Mouse (Mus musculus) embryonic facial prominence, embryonic 12.5 days (tissue): ENCODE data around the gene Ypel2. TPM values are rescaled to one million over a fixed set of nuclear protein-coding genes. Genes with fewer than 3 reads are reported as not detected.

Experiments used
- ATAC-seq: fragments of 200-750 bp; cut with Nextera tagmentation; 2 replicates; pipeline ENCODE4 v1.8.0; 2017; ENCODE audit not compliant: insufficient number of reproducible peaks, insufficient read depth, low FRiP score, low TSS enrichment
- H3K27ac ChIP-seq: fragments of 300-500 bp; sonication (generic); 2 replicates; pipeline ENCODE4 v1.5.1; 2016; ENCODE audit warnings: mild to moderate bottlenecking
- H3K27me3 ChIP-seq: fragments of 300-500 bp; sonication (generic); 2 replicates; pipeline ENCODE4 v1.6.1; 2016; ENCODE audit warnings: mild to moderate bottlenecking, moderate library complexity
- H3K36me3 ChIP-seq: fragments of 300-500 bp; sonication (generic); 2 replicates; pipeline ENCODE4 v1.6.1; 2016; ENCODE audit warnings: mild to moderate bottlenecking
- H3K4me1 ChIP-seq: fragments of 300-500 bp; sonication (generic); 2 replicates; pipeline ENCODE4 v1.6.1; 2016
- H3K4me2 ChIP-seq: fragments of 300-500 bp; sonication (generic); replicated peaks from 2 replicates; pipeline ENCODE4 v1.6.1; 2016; ENCODE audit warnings: mild to moderate bottlenecking, moderate library complexity
- H3K4me3 ChIP-seq: fragments of 300-500 bp; sonication (generic); 2 replicates; pipeline ENCODE4 v1.5.1; 2016; ENCODE audit warnings: mild to moderate bottlenecking
- H3K9ac ChIP-seq: fragments of 300-500 bp; sonication (generic); 2 replicates; pipeline ENCODE4 v1.6.1; 2016; ENCODE audit warnings: mild to moderate bottlenecking, moderate library complexity
- H3K9me3 ChIP-seq: fragments of 300-500 bp; sonication (generic); 2 replicates; pipeline ENCODE4 v1.6.1; 2016; ENCODE audit warnings: mild to moderate bottlenecking, moderate library complexity
- WGBS: fragments of 180-500 bp; shearing (Covaris S2); methylation state at CpG from one replicate; pipeline ENCODE4 v1.1.7; 2016; 5-methylcytosine and 5-hydroxymethylcytosine counted together
- polyA plus RNA-seq: library from polyadenylated mRNA; unstranded; fragments of >200 nt; fragmentation: Nextera tagmentation; extraction: Ambion mirVana; gene quantifications from 2 replicates; pipeline ENCODE4 v1.2.1, GENCODE M21; 2016

Ypel2 gene
- polyA plus RNA-seq, 1 experiment from 2014 or later, result 11.6 TPM

DNA sequence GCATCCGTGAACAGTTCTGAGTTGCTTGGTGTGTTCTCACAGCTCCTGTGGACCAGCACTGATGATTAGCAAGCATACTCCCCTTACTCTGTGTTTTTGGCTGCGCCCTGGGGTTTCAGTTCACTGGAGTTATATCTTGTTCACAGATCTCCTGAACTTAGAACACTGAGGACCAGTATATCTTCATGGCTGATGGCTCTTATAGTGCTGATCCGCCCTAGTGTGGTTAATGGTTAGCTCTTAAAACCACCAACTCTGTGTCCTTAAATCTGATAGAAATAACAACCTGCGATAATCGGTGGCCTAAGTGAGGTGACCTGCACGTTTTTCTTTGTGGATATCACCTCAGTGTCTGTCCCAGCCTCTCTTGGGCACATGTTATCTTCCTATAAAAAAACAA lies 84.5 kb downstream of the Ypel2 start:
- H3K4me2 ChIP-seq, result no peak overlapping the region
- 85% methylated on average over 6 of the region's 6 CpGs for WGBS

DNA sequence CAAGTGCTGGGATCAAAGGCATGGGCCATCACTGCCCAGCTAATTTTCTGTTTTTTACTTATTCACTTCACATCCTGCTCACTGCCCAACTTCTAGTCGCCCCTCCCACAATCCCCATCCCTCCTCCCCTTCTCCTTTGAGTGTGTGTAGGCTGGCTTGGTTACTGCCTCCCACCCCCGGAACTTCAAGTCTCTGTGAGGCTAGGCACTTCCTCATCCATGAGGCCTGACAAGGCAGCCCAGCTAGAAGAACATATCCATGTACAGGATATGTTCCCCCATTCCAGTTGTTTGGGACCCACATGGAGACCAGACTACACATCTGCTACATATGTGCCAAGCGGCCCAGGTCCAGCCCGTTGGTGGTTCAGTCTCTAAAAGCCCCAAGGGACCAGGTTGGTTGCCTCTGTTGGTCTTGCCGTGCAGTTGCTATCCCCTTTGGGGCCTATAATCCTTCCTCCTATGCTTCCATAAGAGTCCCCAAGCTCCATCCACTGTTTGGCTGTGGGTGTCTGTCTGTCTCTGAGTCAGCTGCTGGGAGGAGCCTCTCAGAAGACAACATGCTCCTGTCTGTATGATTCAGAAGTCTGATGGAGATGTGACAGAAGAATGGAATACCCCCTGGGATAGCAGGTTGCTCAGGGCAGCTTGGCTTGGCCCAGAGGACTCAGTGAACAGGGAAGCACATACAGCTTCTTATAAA lies 85.5 kb downstream of the Ypel2 start:
- Histone ChIP-seq H3K9me3 (no peaks in the 10 kb centered on the region), H3K27me3 (no peaks in the 10 kb centered on the region), H3K4me1 (no peaks in the 10 kb centered on the region), H3K4me2 (no peak overlapping the region), H3K9ac (no peak overlapping the region), H3K36me3 (no peaks in the 10 kb centered on the region), H3K4me3 (no peak overlapping the region), H3K27ac (no peak overlapping the region)
- WGBS, result 62% methylated on average over 5 of the region's 5 CpGs
- no peak for ATAC-seq

More for the DNA sequence above, 84.5 kb downstream of the Ypel2 start:
- H3K9me3 ChIP-seq, result no peaks in the 10 kb centered on the region
- no peak overlapping the region for H3K9ac ChIP-seq
- H3K27ac ChIP-seq, result no peak overlapping the region
- no peaks in the 10 kb centered on the region for H3K36me3 ChIP-seq
- no peak for ATAC-seq
- no peaks in the 10 kb centered on the region for H3K4me1 ChIP-seq
- H3K27me3 ChIP-seq, result no peaks in the 10 kb centered on the region
- H3K4me3 ChIP-seq, result no peak overlapping the region

DNA sequence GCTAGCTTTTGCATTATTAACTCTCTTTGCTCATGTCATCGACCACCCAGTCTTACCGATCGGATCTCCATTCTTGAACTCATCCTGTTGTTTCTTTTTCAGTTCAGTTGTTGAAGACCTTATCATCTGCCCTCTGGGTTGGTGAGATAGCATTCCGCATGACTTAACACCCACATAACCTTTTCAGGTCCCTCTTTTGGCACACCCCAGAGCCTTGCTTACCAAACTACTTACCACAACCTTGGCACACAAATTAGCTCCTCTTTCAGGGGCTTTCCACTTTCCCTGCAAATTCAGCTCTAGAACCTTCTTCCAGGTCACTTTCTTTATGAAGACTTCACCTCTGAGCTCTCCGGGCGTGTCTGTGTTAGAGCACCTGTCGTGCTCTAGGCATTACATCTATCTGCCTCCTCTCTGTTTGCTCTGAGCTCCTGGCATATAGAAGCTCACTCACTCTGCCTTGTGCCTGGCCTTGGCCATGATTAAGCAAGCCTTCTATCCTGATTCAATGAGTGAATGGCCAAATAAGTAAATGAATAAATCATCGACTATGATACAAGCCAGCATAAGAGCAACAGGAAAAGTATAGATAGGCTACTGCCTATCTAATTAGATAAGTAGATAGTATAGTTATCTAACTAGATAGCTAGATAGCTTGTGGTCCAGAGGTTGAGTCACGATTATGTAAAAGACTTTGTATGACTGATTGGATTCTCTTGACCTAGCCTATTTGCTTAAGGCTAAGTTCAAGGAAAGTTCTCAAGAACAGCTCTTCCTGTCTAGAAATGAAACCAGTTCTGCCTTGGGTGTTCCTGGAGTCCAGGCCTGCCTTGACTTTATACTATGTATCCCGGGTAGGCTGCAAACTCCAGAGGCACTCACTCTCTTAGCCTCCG lies 86.5 kb downstream of the Ypel2 start:
- Histone ChIP-seq H3K9me3 (no peaks in the 10 kb centered on the region), H3K27ac (no peak overlapping the region), H3K4me2 (no peak overlapping the region), H3K36me3 (no peaks in the 10 kb centered on the region), H3K4me1 (no peaks in the 10 kb centered on the region), H3K27me3 (no peaks in the 10 kb centered on the region), H3K4me3 (no peak overlapping the region), H3K9ac (no peak overlapping the region)
- no peak for ATAC-seq
- 90% methylated on average over 11 of the region's 11 CpGs for WGBS

DNA sequence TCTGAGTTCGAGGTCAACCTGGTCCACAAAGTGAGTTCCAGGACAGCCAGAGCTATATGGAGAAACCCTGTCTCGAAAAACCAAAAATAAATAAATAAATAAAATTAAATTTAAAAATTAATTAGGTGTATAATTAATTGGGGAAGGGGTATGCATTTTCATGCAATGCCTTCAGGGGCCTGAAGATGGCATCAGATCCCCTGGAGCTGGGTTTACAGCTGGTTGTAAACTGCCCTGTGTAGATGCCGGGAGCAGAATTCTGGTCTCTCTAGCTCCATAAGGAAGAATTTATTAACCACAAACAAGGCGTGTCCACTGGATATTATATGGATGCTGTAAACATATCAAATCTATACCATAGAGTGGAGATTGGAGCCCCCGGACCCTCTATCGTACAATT lies 87.2 kb downstream of the Ypel2 start:
- no peak for ATAC-seq
- Histone ChIP-seq H3K36me3 (no peaks in the 10 kb centered on the region), H3K9ac (no peak overlapping the region), H3K27me3 (no peaks in the 10 kb centered on the region), H3K27ac (no peak overlapping the region), H3K4me1 (no peaks in the 10 kb centered on the region), H3K4me2 (no peak overlapping the region), H3K9me3 (no peaks in the 10 kb centered on the region), H3K4me3 (no peak overlapping the region)
- WGBS, result 89% methylated on average over 6 of the region's 6 CpGs

DNA sequence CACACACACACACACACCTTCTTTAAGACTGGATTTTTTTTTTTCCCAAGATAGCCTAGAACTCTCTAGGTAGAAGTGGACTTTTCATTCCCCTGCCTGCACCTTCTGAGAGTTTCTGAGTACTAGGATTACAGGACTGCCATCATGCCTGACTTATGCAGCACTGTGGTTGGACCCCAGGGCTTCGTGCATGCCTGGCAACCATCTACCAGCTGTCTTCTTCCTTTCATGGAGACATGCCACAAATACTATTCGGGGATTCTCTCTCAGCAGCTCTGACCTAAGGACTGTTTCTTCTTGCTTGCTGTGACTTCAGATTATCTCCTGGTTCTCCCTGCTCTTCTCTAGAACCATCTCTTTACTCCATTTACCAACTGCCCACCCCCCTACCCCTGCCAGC lies 88.2 kb downstream of the Ypel2 start:
- no peak for ATAC-seq
- no peak overlapping the region for H3K4me2 ChIP-seq
- WGBS, result 89% methylated on average over 2 of the region's 2 CpGs
- H3K27me3 ChIP-seq, result no peaks in the 10 kb centered on the region
- no peaks in the 10 kb centered on the region for H3K9me3 ChIP-seq
- no peaks in the 10 kb centered on the region for H3K36me3 ChIP-seq
- no peak overlapping the region for H3K9ac ChIP-seq
- no peak overlapping the region for H3K27ac ChIP-seq
- H3K4me1 ChIP-seq, result no peaks in the 10 kb centered on the region
- no peak overlapping the region for H3K4me3 ChIP-seq

DNA sequence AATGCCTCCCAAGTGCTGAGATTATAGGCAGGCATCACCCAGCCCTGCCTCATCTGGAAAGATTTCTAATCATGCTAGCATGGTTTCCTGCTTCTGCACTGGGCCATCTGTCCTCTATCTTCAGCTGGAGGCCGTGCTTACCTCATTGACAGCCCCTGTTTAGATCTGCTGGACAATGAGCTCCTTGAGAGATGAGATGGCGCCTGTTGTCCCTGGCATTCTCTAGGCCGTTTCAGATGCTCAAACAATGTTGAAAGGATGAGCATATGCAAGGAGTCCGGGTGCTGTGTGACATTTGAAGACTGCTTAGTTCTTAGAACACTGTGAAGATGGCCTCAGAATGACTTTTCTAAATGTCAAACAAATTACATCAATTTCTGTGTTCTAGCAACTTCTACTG lies 88.8 kb downstream of the Ypel2 start:
- H3K9me3 ChIP-seq, result no peaks in the 10 kb centered on the region
- ATAC-seq, result no peak
- 63% methylated on average over 4 of the region's 4 CpGs for WGBS
- H3K27ac ChIP-seq, result no peak overlapping the region
- H3K4me2 ChIP-seq, result no peak overlapping the region
- H3K4me3 ChIP-seq, result no peak overlapping the region
- H3K36me3 ChIP-seq, result no peaks in the 10 kb centered on the region
- no peaks in the 10 kb centered on the region for H3K27me3 ChIP-seq
- no peak overlapping the region for H3K9ac ChIP-seq
- no peaks in the 10 kb centered on the region for H3K4me1 ChIP-seq

DNA sequence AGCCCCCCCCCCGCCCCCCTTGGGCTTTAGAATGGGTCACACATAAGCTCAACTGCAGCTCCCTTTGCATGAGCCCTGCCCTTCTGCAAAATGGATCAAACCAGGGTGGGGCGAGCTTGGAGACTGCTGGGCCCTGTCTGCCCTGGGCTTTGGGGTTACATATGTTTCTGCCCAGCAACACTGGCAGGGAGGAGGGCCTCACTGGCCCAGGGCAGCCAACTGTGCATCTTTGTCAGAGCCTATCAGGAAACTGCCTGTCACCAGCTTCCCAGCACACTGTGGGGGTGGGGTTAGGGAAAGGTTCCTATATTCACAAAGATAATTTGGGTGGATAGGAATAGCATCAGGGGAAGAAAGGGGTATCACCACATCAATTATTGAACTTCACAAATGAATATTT lies 95.1 kb downstream of the Ypel2 start:
- H3K27me3 ChIP-seq, result peaks cover 3% of the 10 kb centered on the region
- H3K4me3 ChIP-seq, result no peak overlapping the region
- H3K9ac ChIP-seq, result no peak overlapping the region
- peaks cover 22% of the 10 kb centered on the region for H3K4me1 ChIP-seq
- no peak overlapping the region for H3K27ac ChIP-seq
- H3K4me2 ChIP-seq, result no peak overlapping the region
- ATAC-seq, result 0 out of 2 replicates have a peak, but pooled peaks have one; percentile 31
- H3K36me3 ChIP-seq, result no peaks in the 10 kb centered on the region
- H3K9me3 ChIP-seq, result no peaks in the 10 kb centered on the region
- 25% methylated on average over 2 of the region's 2 CpGs for WGBS

DNA sequence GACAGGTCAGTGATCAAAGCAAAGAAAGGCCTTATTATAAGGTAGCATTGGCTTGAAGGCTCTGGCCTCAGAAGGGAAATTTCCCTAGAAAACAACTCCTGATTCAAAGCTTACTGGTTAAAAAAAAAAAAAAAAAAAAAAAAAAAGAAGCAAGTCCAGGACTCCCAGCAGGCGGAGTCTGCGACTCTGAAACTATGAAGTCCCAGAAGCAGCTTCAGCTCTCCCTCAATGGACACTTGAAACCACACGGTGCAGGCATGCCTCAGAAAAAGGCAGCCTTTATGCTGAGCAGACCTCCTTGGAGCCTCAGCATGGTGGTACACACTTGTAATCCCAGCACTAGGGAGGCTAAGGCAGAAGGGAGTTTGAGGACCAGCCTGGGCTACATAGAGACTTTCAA lies 97.9 kb downstream of the Ypel2 start:
- WGBS, result 25% methylated on average over 3 of the region's 3 CpGs
- H3K27me3 ChIP-seq, result peaks cover 4% of the 10 kb centered on the region
- no peak overlapping the region for H3K9ac ChIP-seq
- ATAC-seq, result peak; percentile 72
- H3K36me3 ChIP-seq, result no peaks in the 10 kb centered on the region
- H3K4me2 ChIP-seq, result no peak overlapping the region
- no peak overlapping the region for H3K4me3 ChIP-seq
- H3K9me3 ChIP-seq, result peaks cover 3% of the 10 kb centered on the region; the same call in 1 of the 2 replicates
- peaks cover 22% of the 10 kb centered on the region for H3K4me1 ChIP-seq
- peak overlapping the region; percentile 70 for H3K27ac ChIP-seq

DNA sequence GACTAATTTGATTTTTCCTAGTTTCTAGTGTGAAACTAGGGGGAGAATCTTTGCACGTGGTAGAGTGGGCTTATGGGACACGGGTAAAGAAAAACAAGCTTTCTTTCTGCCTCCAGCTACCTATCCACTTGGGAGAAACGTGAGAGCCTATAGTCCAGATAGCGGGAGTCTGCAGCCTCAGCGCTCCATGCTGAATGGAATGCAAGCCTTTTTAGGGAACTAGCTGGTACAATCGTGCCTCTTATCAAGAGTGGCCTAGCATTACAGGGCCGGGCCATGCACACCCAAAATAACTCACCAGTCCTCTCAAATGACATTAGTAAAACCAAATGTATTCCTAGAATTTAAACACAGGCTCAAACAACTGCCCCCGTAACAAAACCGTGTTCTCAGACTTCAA lies 98.4 kb downstream of the Ypel2 start:
- Histone ChIP-seq H3K9ac (no peak overlapping the region), H3K27ac (peak overlapping the region; percentile 70), H3K4me3 (no peak overlapping the region), H3K4me1 (peaks cover 22% of the 10 kb centered on the region), H3K4me2 (no peak overlapping the region), H3K9me3 (peaks cover 3% of the 10 kb centered on the region; the same call in 1 of the 2 replicates), H3K27me3 (peaks cover 4% of the 10 kb centered on the region), H3K36me3 (no peaks in the 10 kb centered on the region)
- ATAC-seq, result no peak
- 25% methylated on average over 9 of the region's 9 CpGs for WGBS

DNA sequence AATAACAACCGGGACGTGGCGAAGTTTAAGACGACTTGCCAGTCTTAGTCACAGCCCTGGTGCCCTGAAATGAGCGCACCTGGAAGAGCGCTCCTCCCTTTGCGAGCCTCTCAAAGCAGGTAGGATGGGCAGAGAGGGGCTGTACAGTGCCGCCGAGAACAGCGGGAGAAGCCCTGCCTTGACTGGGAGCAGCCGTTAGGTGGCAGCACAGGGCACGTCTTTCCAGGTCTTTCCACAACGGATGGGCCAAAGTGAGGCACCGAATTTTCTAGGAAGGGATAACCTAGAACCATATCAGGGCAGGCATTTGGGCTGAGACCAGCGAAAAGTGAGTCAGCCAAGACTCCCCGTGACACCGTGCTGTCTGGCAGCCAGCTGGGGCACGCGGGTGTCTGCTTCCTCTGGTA lies 99.3 kb downstream of the Ypel2 start:
- Histone ChIP-seq H3K9ac (0 out of 2 replicates have a peak overlapping the region, but pooled peaks have one; percentile 5), H3K36me3 (no peaks in the 10 kb centered on the region), H3K4me1 (peaks cover 22% of the 10 kb centered on the region), H3K9me3 (peaks cover 3% of the 10 kb centered on the region; the same call in 1 of the 2 replicates), H3K27ac (no peak overlapping the region), H3K4me3 (peak overlapping the region; percentile 20), H3K4me2 (peak overlapping the region; percentile 47), H3K27me3 (peaks cover 4% of the 10 kb centered on the region)
- 5% methylated on average over 19 of the region's 19 CpGs for WGBS
- ATAC-seq, result peak; percentile 53; the same call in 1 of the 2 replicates

DNA sequence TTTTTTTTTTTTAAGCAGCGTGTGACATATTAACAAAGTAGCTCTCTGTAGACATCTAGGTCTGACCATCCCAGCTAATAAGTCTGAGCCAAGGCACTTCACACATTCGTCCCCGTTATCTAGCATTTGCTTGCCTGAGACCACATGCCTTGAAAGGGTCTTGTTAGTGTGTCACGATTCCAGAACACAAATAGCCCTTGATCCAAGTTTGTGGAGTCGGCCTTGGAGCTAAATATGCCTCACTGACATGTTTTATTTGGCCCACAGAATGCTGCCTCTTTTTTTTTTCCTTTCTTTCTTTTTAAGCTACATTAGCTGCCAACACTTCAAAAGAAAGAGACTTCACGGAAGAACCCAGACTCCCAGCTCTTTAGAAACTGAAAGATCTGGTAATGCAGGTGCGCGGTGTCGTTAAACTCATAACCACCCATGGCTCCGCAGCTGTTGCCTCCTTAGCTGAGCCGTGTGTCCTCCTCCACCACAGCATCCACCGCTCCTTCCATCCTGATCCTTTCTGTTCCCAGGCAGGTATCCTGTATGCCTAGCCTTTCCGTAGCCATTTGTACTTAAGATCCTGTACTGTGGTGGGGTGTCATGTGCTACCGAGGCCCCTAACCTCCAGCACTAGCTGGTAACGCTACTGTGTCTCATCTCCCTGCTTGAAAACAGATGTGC lies 100.4 kb downstream of the Ypel2 start:
- no peak for ATAC-seq
- no peaks in the 10 kb centered on the region for H3K36me3 ChIP-seq

More for the DNA sequence above, 100.4 kb downstream of the Ypel2 start:
- Histone ChIP-seq H3K27ac (no peak overlapping the region), H3K9ac (no peak overlapping the region), H3K9me3 (peaks cover 3% of the 10 kb centered on the region; the same call in 1 of the 2 replicates), H3K27me3 (peaks cover 4% of the 10 kb centered on the region), H3K4me2 (no peak overlapping the region), H3K4me1 (peaks cover 19% of the 10 kb centered on the region), H3K4me3 (no peak overlapping the region)
- WGBS, result 83% methylated on average over 15 of the region's 15 CpGs
